Mouse (Mus musculus) myocyte (in vitro differentiated cells): ENCODE measurements around the gene Mapk8ip2. TPM values are rescaled to one million over a fixed set of nuclear protein-coding genes. Genes with fewer than 3 reads are reported as not detected.

Experiments
- H3K27me3 ChIP-seq: one replicate; pipeline ENCODE4 v1.6.1; 2011; ENCODE audit not compliant: control insufficient read depth, insufficient read depth, insufficient read length
- H3K36me3 ChIP-seq: one replicate; pipeline ENCODE4 v1.6.1; 2011; ENCODE audit not compliant: control insufficient read depth, insufficient read depth
- H3K4me2 ChIP-seq: one replicate; pipeline ENCODE4 v1.6.1; 2011; ENCODE audit warnings: low read depth, control low read depth
- H3K4me3 ChIP-seq: one replicate; pipeline ENCODE4 v1.5.1; 2011; ENCODE audit warnings: mild to moderate bottlenecking, control low read depth, moderate library complexity
- H3K79me2 ChIP-seq: one replicate; pipeline ENCODE4 v1.6.1; 2011; ENCODE audit not compliant: control insufficient read depth, insufficient read depth
- H3ac ChIP-seq: one replicate; pipeline ENCODE4 v1.6.1; 2011; ENCODE audit not compliant: control insufficient read depth, insufficient read length
- CEBPB ChIP-seq: IDR thresholded peaks from 2 replicates; pipeline ENCODE4 v1.6.1; 2011; ENCODE audit warnings: mild to moderate bottlenecking, moderate library complexity; ENCODE audit not compliant: poor library complexity, insufficient read depth, severe bottlenecking
- E2F4 ChIP-seq: IDR thresholded peaks from one replicate; pipeline ENCODE4 v1.6.1; 2011; ENCODE audit warnings: mild to moderate bottlenecking, control low read depth, moderate library complexity; ENCODE audit not compliant: insufficient read depth
- MAX ChIP-seq: IDR thresholded peaks from one replicate; pipeline ENCODE4 v1.6.1; 2011; ENCODE audit warnings: low read depth, mild to moderate bottlenecking, control low read depth
- MYOD1 ChIP-seq, 3 experiments: IDR thresholded peaks; one replicate each; pipeline ENCODE4 v1.6.1; 2011; ENCODE audit warnings: control low read depth in 2 of 3, low read depth in 2 of 3, mild to moderate bottlenecking in 2 of 3, moderate library complexity in 1 of 3; ENCODE audit not compliant: insufficient read length in 2 of 3, control insufficient read depth in 1 of 3
- MYOG ChIP-seq, 3 experiments: IDR thresholded peaks; one replicate each; pipeline ENCODE4 v1.6.1; 2011; ENCODE audit warnings: control low read depth in 2 of 3, low read depth in 2 of 3, mild to moderate bottlenecking in 2 of 3; ENCODE audit not compliant: insufficient read length in 2 of 3, control insufficient read depth in 1 of 3, insufficient read depth in 1 of 3
- POLR2A ChIP-seq: IDR thresholded peaks from one replicate; pipeline ENCODE4 v1.6.1; 2011; ENCODE audit warnings: low read depth, mild to moderate bottlenecking, control low read depth, moderate library complexity; ENCODE audit not compliant: insufficient read length
- POLR2AphosphoS2 ChIP-seq: IDR thresholded peaks from one replicate; pipeline ENCODE4 v1.6.1; 2011; ENCODE audit warnings: low read depth, control low read depth; ENCODE audit not compliant: insufficient read length
- REST ChIP-seq: IDR thresholded peaks from one replicate; pipeline ENCODE4 v1.6.1; 2011; ENCODE audit warnings: mild to moderate bottlenecking, control low read depth, moderate library complexity; ENCODE audit not compliant: insufficient read depth, insufficient read length
- SRF ChIP-seq: IDR thresholded peaks from one replicate; pipeline ENCODE4 v1.6.1; 2011; ENCODE audit warnings: low read depth; ENCODE audit not compliant: control insufficient read depth, insufficient read length
- TCF12 ChIP-seq: IDR thresholded peaks from one replicate; pipeline ENCODE4 v1.6.1; 2011; ENCODE audit warnings: mild to moderate bottlenecking, control low read depth; ENCODE audit not compliant: poor library complexity, insufficient read depth, severe bottlenecking
- TCF3 ChIP-seq: IDR thresholded peaks from one replicate; pipeline ENCODE4 v1.6.1; 2011; ENCODE audit warnings: low read depth, control low read depth; ENCODE audit not compliant: insufficient read length
- USF1 ChIP-seq: IDR thresholded peaks from one replicate; pipeline ENCODE4 v1.6.1; 2011; ENCODE audit warnings: low read depth, mild to moderate bottlenecking, control low read depth, moderate library complexity
- polyA plus RNA-seq: library from polyadenylated mRNA; unstranded; fragments of >200 nt; fragmentation: generic; extraction: Trizol; gene quantifications from one replicate; pipeline ENCODE4 v1.2.1, GENCODE M21; 2012; ENCODE audit warnings: missing spikeins

Mapk8ip2 gene
- polyA plus RNA-seq, 1 experiment: 0.01 TPM

GRCm38 (mm10) chr15:89442486-89443070 is 11.1 kb upstream of the Mapk8ip2 start:
- Histone ChIP-seq H3K36me3 (no peaks in the 10 kb centered on the region), H3K79me2 (no peaks in the 10 kb centered on the region), H3K27me3 (peaks cover 18% of the 10 kb centered on the region), H3K4me2 (no peak overlapping the region), H3ac (no peak overlapping the region), H3K4me3 (no peak overlapping the region)
- TF ChIP-seq E2F4 (no peak), TCF12 (no peak), TCF3 (no peak), SRF (no peak), USF1 (no peak), POLR2A (no peak), POLR2AphosphoS2 (no peak), MAX (no peak), MYOG (IDR thresholded peaks at IDR 0.05; ENCODE audit: control insufficient read depth in 1 of 3, insufficient read depth in 1 of 3, insufficient read length in 2 of 3, low read depth in 2 of 3) (no peak), CEBPB (no peak), MYOD1 (IDR thresholded peaks at IDR 0.05; ENCODE audit: control insufficient read depth in 1 of 3, insufficient read length in 2 of 3, low read depth in 2 of 3) (no peak)

GRCm38 (mm10) chr15:89452906-89453864 is 528 bp upstream of the Mapk8ip2 start:
- TF ChIP-seq MAX (no peak), MYOD1 (IDR thresholded peaks at IDR 0.05; ENCODE audit: control insufficient read depth in 1 of 3, insufficient read length in 2 of 3, low read depth in 2 of 3) (no peak), REST (peak; percentile 96), CEBPB (no peak), SRF (no peak)
- H3K4me2 ChIP-seq: no peak overlapping the region
- no peaks in the 10 kb centered on the region for H3K79me2 ChIP-seq
- H3K4me3 ChIP-seq: no peak overlapping the region
- H3ac ChIP-seq: no peak overlapping the region
- H3K36me3 ChIP-seq: no peaks in the 10 kb centered on the region
- peaks cover 67% of the 10 kb centered on the region for H3K27me3 ChIP-seq

- TF ChIP-seq POLR2AphosphoS2 (no peak), TCF12 (no peak), MYOG (IDR thresholded peaks at IDR 0.05; ENCODE audit: control insufficient read depth in 1 of 3, insufficient read depth in 1 of 3, insufficient read length in 2 of 3, low read depth in 2 of 3) (no peak), USF1 (no peak), MAX (no peak), REST (no peak)
- H3K4me3 ChIP-seq: no peak overlapping the region
- H3K4me2 ChIP-seq: no peak overlapping the region
- no peak overlapping the region for H3ac ChIP-seq
- no peaks in the 10 kb centered on the region for H3K79me2 ChIP-seq
- H3K27me3 ChIP-seq: peaks cover 69% of the 10 kb centered on the region
- H3K36me3 ChIP-seq: no peaks in the 10 kb centered on the region
Measured at GRCm38 (mm10) chr15:89454857-89455256, 1.1 kb downstream of the Mapk8ip2 start.

- no peak overlapping the region for H3ac ChIP-seq
- no peaks in the 10 kb centered on the region for H3K79me2 ChIP-seq
- no peak overlapping the region for H3K4me3 ChIP-seq
- TF ChIP-seq TCF12 (no peak), USF1 (no peak), E2F4 (no peak), MAX (no peak), MYOG (IDR thresholded peaks at IDR 0.05; ENCODE audit: control insufficient read depth in 1 of 3, insufficient read depth in 1 of 3, insufficient read length in 2 of 3, low read depth in 2 of 3) (no peak), POLR2A (no peak), REST (no peak), MYOD1 (IDR thresholded peaks at IDR 0.05; ENCODE audit: control insufficient read depth in 1 of 3, insufficient read length in 2 of 3, low read depth in 2 of 3) (no peak), TCF3 (no peak), CEBPB (no peak), SRF (no peak), POLR2AphosphoS2 (no peak)
- peaks cover 70% of the 10 kb centered on the region for H3K27me3 ChIP-seq
- H3K4me2 ChIP-seq: no peak overlapping the region
- no peaks in the 10 kb centered on the region for H3K36me3 ChIP-seq
Measured at GRCm38 (mm10) chr15:89455642-89456041, 1.9 kb downstream of the Mapk8ip2 start.
